Mouse (Mus musculus) thymus, postnatal 25 days (tissue): Measurements from ENCODE around the gene Pafah1b3.
"Not testable (repeated sequence)": the region's sequence is repeated elsewhere in the genome, so short reads cannot be mapped to it uniquely, and the experiment has no call there.

ENCODE experiments used
- DNase-seq: peaks from one replicate; pipeline ENCODE4 v3.0.0; 2022

Gene Pafah1b3

DNA sequence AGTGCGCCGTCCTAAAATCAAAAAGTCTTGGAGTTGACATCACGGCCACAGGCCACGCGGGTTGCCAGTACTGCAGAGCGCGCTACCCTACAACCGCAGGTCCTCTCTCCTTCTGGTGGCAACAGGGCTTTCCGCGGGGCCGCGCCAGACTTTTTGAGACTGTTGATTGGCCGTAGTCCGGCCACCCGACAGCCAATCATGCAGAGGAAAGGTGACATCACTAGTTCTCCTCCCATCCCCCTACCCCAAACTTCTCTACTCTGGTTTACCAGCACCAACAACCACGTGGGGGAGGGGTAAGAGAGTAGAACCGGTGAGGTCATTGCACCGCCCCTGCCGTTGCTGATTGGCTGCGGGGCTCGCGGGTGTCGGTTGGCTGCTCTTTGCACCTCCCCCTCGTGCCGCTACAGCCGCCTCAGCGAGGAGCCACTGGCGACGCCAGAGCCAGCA lies 30.5 kb downstream of the Pafah1b3 start, which contains the start of gene Cic:
Gene Cic, plus strand, starts transcription at position 404 of the 450 bp plus-strand sequence.
- DNase-seq, result peak; percentile 99

GRCm38 (mm10) chr7:25266180-25266962 lies 31.4 kb downstream of the Pafah1b3 start:
- DNase-seq, result no peak

GRCm38 (mm10) chr7:25265743-25266142 lies 32.0 kb downstream of the Pafah1b3 start:
- not testable (repeated sequence) for DNase-seq

DNA sequence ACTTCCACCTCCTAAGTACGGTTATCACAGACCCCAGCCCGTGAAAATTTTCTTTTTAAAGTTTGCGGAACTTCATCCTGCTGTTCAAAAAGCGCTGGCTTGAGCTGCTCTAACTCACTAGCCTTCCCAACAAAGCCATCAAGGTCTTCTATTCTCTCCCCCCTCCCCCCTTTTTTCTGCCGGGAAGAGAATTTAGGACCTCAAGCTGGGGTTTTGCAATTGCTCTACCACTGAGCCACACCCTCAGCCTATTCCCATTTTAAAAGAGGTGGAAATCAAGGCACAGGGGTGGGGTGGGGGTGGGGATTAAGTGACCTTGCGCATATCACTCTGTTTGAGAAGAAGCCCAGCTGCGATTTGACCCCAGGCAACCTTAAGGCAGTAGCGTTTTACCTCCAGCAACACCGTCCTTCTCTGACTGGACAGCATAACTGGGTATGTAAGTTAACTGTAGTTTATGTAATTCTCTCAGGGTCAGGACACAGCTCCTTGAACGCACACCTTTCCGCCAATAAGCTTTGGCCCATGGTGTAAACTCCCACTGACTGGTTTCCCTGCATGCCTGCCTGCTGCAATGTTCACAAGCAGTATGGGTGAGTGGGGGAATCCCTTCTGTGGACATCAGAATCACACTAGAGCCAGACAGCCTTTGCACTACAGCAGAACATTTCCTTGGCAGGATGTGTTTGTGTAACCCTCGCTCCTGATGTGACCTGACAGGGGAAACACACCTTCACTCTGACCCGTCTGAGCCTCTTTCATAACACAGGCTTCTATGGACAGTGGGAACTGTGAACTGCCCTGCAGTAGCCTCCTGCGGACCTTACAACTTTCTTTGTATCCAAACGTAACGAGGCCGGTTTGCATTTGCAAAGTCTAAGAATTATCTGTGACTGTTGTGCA lies 33.6 kb downstream of the Pafah1b3 start:
- no peak for DNase-seq

GRCm38 (mm10) chr7:25261896-25262295 lies 35.9 kb downstream of the Pafah1b3 start:
- DNase-seq, result no peak

DNA sequence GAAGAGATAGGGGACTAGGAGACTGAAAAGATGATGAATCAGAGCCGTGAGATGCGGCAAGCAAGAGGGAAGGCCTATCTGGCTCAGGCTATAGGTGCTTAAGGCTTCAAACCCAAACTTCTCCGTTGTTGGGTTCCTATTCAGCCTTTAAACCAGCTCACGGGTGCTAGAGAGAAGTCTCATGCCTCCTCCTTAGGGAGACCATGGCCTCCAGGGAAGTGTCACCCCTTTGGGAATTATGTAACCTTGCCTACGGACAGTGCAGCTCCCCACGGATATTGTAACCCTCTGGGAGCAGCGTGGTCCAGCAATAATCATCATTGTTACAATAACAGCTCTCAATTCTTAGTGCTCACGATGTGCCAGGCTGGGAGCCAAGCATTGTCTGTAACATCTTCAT lies 46.0 kb downstream of the Pafah1b3 start:
- DNase-seq, result no peak

- DNase-seq, result peak; percentile 42
Measured at GRCm38 (mm10) chr7:25251071-25251791, 46.6 kb downstream of the Pafah1b3 start.

GRCm38 (mm10) chr7:25250141-25250972 lies 47.4 kb downstream of the Pafah1b3 start, which contains the start of gene Erf:
Gene Erf (minus strand): TSS chr7:25250761.
- peak; percentile 95 for DNase-seq

- DNase-seq, result peak; percentile 80
Measured at GRCm38 (mm10) chr7:25249314-25250140, 48.3 kb downstream of the Pafah1b3 start.

DNA sequence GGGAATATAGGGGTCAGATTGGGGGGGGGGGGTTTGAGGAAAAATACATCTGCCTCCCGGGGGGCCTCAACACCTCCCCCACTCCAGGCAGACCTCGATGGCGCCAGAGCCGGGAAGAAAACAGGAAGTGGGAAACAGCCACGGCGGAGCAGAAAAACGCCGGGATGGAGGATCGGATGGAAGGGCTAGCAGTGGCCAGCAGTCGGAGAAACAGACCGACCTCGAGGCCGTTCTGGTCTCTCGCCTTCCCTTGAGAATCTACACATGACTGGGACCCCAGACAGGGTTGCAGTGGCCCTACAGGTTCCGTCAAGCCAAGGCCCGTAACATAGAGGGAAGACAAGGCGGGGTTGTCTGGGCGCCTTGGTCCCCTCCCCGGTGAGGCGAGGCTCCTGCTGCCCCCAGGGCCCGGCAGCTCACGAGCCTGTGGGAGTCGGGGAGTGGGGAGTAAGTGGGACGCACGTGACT lies 48.9 kb downstream of the Pafah1b3 start:
- no peak for DNase-seq

DNA sequence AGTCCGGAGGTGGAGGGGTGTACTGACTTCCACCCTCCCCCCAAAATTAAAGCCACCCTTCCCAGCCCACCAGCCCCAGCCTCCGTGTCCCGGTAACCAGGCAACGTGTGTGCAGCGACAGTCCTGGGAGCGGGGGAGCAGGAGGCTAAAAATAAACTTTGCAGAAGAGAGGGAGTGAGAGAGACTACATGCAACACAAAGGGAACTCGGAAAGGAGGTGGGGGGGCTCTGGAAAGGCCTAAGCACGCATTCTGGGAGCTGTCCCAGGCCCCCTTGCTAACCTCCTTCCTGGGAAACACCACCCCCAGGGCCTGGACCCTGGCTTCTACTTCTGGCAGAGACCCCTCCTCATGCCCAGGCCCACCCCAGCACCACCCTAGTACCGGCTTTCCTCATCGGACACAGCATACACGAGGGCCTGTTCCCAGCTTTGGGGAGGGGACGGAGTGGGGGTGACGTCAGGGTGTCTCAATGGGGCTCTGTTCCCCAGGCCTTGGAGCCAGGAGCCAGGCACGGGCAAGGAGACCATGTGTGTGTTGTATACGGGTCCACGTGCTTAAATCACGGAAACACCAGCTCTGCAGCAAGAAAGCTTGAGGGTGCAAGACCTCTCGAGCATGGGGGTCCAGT lies 49.7 kb downstream of the Pafah1b3 start:
- peak; percentile 38 for DNase-seq

DNA sequence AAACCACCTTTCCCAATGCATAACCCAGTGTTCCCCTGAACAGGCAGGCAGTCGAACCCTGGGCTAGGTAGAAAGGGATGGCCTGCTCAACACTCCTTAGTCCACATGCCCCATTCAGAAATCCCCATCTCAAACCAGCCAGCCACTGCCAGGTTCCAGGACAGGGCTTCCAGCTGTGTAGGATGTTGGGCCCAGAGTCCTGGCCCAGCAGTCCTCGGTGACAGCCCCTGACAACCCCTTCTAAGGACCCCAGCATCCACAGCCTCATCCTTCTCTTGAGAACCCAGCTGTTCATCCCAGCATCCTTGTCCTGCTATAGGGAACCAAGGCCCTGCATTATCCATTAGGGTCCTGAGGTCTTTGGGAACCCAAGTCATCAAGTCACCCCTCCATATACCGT lies 50.3 kb downstream of the Pafah1b3 start:
- DNase-seq, result no peak

- DNase-seq, result no peak
Measured at GRCm38 (mm10) chr7:25246759-25247137, 51.0 kb downstream of the Pafah1b3 start.

DNA sequence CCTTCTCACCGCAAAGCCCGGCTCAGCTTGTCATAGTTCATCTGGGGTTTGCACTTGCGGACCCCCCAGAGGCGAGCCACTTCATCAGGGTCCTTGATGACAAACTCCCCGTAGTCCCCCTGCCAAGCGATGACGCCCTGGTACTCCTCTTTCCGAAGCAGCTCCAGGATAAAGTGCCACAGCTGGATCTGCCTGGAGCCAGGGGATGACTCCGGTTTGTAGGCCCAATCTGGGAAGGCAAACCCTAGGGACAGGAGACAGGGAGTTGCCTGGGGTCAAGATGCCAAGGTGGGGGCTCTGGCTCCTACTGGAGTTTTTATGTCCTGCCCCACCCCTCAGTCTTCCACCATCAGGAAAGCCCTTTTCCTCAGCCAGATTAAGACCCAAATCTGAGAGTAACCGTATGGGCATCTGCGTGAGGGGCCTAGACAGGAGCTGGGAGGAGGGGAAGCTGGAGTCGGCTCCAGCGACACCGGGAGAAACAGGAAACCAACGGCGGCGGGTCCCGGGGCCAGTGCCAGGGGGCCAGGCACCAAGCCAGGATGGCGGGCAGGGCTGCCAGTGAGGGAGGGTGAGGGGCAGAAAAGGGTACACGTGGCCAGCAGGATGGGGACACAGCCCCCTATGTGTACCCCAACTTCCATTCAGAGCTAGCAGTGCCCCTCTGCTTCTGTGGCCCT lies 51.6 kb downstream of the Pafah1b3 start:
- no peak for DNase-seq
